Mouse (Mus musculus) spleen, postnatal 10 days (tissue): ENCODE measurements at regions not wholly inside any gene's neighbourhood (a gene's known extent, or its start where the extent isn't known, plus 50 kb on each side); places are given as distances from the start of the nearest gene placed in this dataset.
A peak's percentile ranks its signal among the peaks of the same experiment; 100 is the strongest.

ENCODE experiments used
- DNase-seq, 2 experiments: peaks; one replicate each; pipeline ENCODE4 v3.0.0; 2021 to 2022; ENCODE audit warnings: low spot score in 2 of 2

- no peak for DNase-seq
These were observed 304.9 kb downstream of the Satb1 start for GRCm38 (mm10) chr17:51528161-51528560.

- DNase-seq: no peak
These were observed 306.2 kb downstream of the Satb1 start for GRCm38 (mm10) chr17:51526881-51527280.

- DNase-seq: no peak
These were observed 306.6 kb downstream of the Satb1 start for GRCm38 (mm10) chr17:51526464-51526863.

- DNase-seq: no peak
These were observed 307.1 kb downstream of the Satb1 start for GRCm38 (mm10) chr17:51526021-51526420.

- no peak for DNase-seq
These were observed 307.9 kb downstream of the Satb1 start for GRCm38 (mm10) chr17:51525219-51525618.

GRCm38 (mm10) chr17:51511917-51512316 lies 321.2 kb downstream of the Satb1 start:
- DNase-seq: no peak

- DNase-seq: no peak
These were observed 321.6 kb upstream of the Tbc1d5 start for GRCm38 (mm10) chr17:51500751-51501150.

- no peak for DNase-seq
These were observed 320.4 kb upstream of the Tbc1d5 start for GRCm38 (mm10) chr17:51499541-51499940.

- DNase-seq: no peak
These were observed 315.9 kb upstream of the Tbc1d5 start for GRCm38 (mm10) chr17:51495038-51495437.

GRCm38 (mm10) chr17:51489386-51489785 lies 310.2 kb upstream of the Tbc1d5 start:
- DNase-seq: no peak

GRCm38 (mm10) chr17:51487918-51488445 lies 308.8 kb upstream of the Tbc1d5 start:
- DNase-seq: no peak

- no peak for DNase-seq
These were observed 298.7 kb upstream of the Tbc1d5 start for GRCm38 (mm10) chr17:51477810-51478209.

GRCm38 (mm10) chr17:51477404-51477803 lies 298.3 kb upstream of the Tbc1d5 start:
- DNase-seq: no peak

GRCm38 (mm10) chr17:51462137-51462880 lies 283.2 kb upstream of the Tbc1d5 start:
- no peak for DNase-seq

GRCm38 (mm10) chr17:51461248-51461647 lies 282.1 kb upstream of the Tbc1d5 start:
- DNase-seq: no peak

- DNase-seq: no peak
These were observed 280.0 kb upstream of the Tbc1d5 start for GRCm38 (mm10) chr17:51459119-51459518.

- no peak for DNase-seq
These were observed 236.6 kb upstream of the Tbc1d5 start for GRCm38 (mm10) chr17:51415746-51416145.

- no peak for DNase-seq
These were observed 235.2 kb upstream of the Tbc1d5 start for GRCm38 (mm10) chr17:51414304-51414703.

GRCm38 (mm10) chr17:51413741-51414140 lies 234.6 kb upstream of the Tbc1d5 start:
- DNase-seq: no peak

GRCm38 (mm10) chr17:51411545-51412094 lies 232.5 kb upstream of the Tbc1d5 start:
- DNase-seq: no peak

- no peak for DNase-seq
These were observed 229.7 kb upstream of the Tbc1d5 start for GRCm38 (mm10) chr17:51408894-51409293.

- DNase-seq: peak in 1 of 2 experiments; percentile 66
These were observed 229.2 kb upstream of the Tbc1d5 start for GRCm38 (mm10) chr17:51408367-51408766.

GRCm38 (mm10) chr17:51407046-51407445 lies 227.9 kb upstream of the Tbc1d5 start:
- peak in 1 of 2 experiments; percentile 47 for DNase-seq
